18 mouse cellular contexts compared by ENCODE assay signal in genomic region chr2:113798605-113799004, GRCm38 (mm10). TPM values are rescaled to one million over a fixed set of nuclear protein-coding genes. Genes with fewer than 3 reads are reported as not detected.
"Had no signal": no experiment of that assay in that cellular context is flagged by ENCODE, and none has a peak within 500 bp of the region (broad histone marks: within the 10 kb centered on the region; RNA-seq: fewer than 3 reads in every experiment).

No protein-coding gene starts in this region.

- H3K27ac ChIP-seq: kidney, postnatal 0 days; layer of hippocampus, adult 2 months; limb, embryonic 13.5 days; liver, embryonic 13.5 days had no signal

- H3K9ac ChIP-seq: limb, embryonic 13.5 days; liver, embryonic 13.5 days had no signal

- H3K27me3 ChIP-seq: limb, embryonic 13.5 days; liver, embryonic 13.5 days had no signal

- H3K9me3 ChIP-seq: limb, embryonic 13.5 days; liver, embryonic 13.5 days had no signal

- H3K4me2 ChIP-seq: limb, embryonic 13.5 days; liver, embryonic 13.5 days; midbrain, embryonic 11.5 days had no signal

- H3K4me1 ChIP-seq: liver, embryonic 13.5 days had no signal

- H3K36me3 ChIP-seq: limb, embryonic 13.5 days; liver, embryonic 13.5 days had no signal

- H3K4me3 ChIP-seq: layer of hippocampus, adult 2 months; limb, embryonic 13.5 days; liver, embryonic 13.5 days had no signal

- DNase-seq: kidney, adult 9 months; kidney, postnatal 25 days; layer of hippocampus, adult 9-11 months; left cerebral cortex, postnatal 4 days; liver, embryonic 13.5 days; lung, adult 2 months; lung, postnatal 14 days; lung, postnatal 4 days; midbrain, embryonic 14.5 days; thymus, adult 18-20 months; thymus, postnatal 36 days had no signal

RNA-seq across cellular contexts. Expression of gene Scg5, which starts 30.3 kb away (rescaled TPM):
- total RNA-seq: liver, adult 2 months had no signal

RNA-seq across cellular contexts. Expression of gene Grem1, which starts 40.2 kb away (rescaled TPM):
- total RNA-seq: liver, adult 2 months; megakaryocyte progenitor cell, adult 5-6 weeks; megakaryocyte-erythroid progenitor cell, adult 5-6 weeks had no signal
- polyA plus RNA-seq: liver, adult 2 months; liver, embryonic 13.5 days had no signal
